Mouse (Mus musculus) liver, adult 2 months (tissue): Measurements from ENCODE around the gene Camk2n1. TPM values are rescaled to one million over a fixed set of nuclear protein-coding genes. Genes with fewer than 3 reads are reported as not detected.

Experiments
- DNase-seq: peaks from one replicate; pipeline ENCODE4 v3.0.0-alpha.2; 2011; ENCODE audit warnings: low read depth, low spot score; ENCODE audit errors: extremely low read depth
- H3K27ac ChIP-seq: fragments of 200-500 bp; replicated peaks from 2 replicates; pipeline ENCODE4 v1.5.1; 2012; ENCODE audit warnings: low read depth, mild to moderate bottlenecking, control low read depth, inconsistent platforms, low read length; ENCODE audit not compliant: insufficient read depth
- H3K27me3 ChIP-seq: fragments of 200-500 bp; 2 replicates; pipeline ENCODE4 v1.6.1; 2012; ENCODE audit warnings: mild to moderate bottlenecking, moderate library complexity, low read length, inconsistent platforms; ENCODE audit not compliant: control insufficient read depth, insufficient read depth
- H3K36me3 ChIP-seq: fragments of 200-500 bp; 2 replicates; pipeline ENCODE4 v1.6.1; 2012; ENCODE audit warnings: low read length, inconsistent platforms; ENCODE audit not compliant: control insufficient read depth, insufficient read depth
- H3K4me1 ChIP-seq: fragments of 200-500 bp; 2 replicates; pipeline ENCODE4 v1.6.1; 2011; ENCODE audit warnings: low read length; ENCODE audit not compliant: control insufficient read depth, insufficient read depth
- H3K4me3 ChIP-seq: fragments of 200-500 bp; 2 replicates; pipeline ENCODE4 v1.5.1; 2011; ENCODE audit warnings: low read depth, mild to moderate bottlenecking, control low read depth, low read length, moderate library complexity; ENCODE audit not compliant: insufficient read depth
- H3K79me2 ChIP-seq: fragments of 200-500 bp; 2 replicates; pipeline ENCODE4 v1.6.1; 2012; ENCODE audit warnings: inconsistent platforms, mild to moderate bottlenecking, low read length, moderate library complexity; ENCODE audit not compliant: control insufficient read depth, insufficient read depth
- H3K9ac ChIP-seq: fragments of 200-500 bp; 2 replicates; pipeline ENCODE4 v1.6.1; 2012; ENCODE audit warnings: low read depth, mild to moderate bottlenecking, control low read depth, inconsistent platforms, low read length
- CTCF ChIP-seq: fragments of 200-500 bp; IDR thresholded peaks from 2 replicates; pipeline ENCODE4 v1.5.1; 2011; ENCODE audit warnings: low read depth, low read length, control low read depth
- POLR2A ChIP-seq: fragments of 200-500 bp; IDR thresholded peaks from 2 replicates; pipeline ENCODE4 v1.6.1; 2011; ENCODE audit warnings: low read length, control low read depth; ENCODE audit not compliant: insufficient read depth; ENCODE audit errors: extremely low read depth
- WGBS: fragments of 180-500 bp; shearing (Covaris S2); methylation state at CpG from one replicate; pipeline ENCODE4 v1.1.7; 2018; 5-methylcytosine and 5-hydroxymethylcytosine counted together
- polyA plus RNA-seq: library from polyadenylated mRNA; depleted of rRNA; stranded (reverse); fragments of >200 nt; gene quantifications from 2 replicates; pipeline ENCODE4 v1.2.3, GENCODE M21; 2012; rRNA removed
- total RNA-seq: library from RNA; depleted of rRNA; stranded (reverse); fragments of >200 nt; gene quantifications from 2 replicates; pipeline ENCODE4 v1.2.3, GENCODE M21; 2014; rRNA removed

Camk2n1 gene
- total and polyA plus RNA-seq, 2 experiments, result 15.4 to 40.4 TPM

- H3K27me3 ChIP-seq, result no peaks in the 10 kb centered on the region
- H3K79me2 ChIP-seq, result no peaks in the 10 kb centered on the region
- no peak overlapping the region for H3K9ac ChIP-seq
- H3K27ac ChIP-seq, result no peak overlapping the region
- no peaks in the 10 kb centered on the region; the same call in 1 of the 2 replicates for H3K4me1 ChIP-seq
- TF ChIP-seq POLR2A (no peak), CTCF (peak; percentile 79)
- no peaks in the 10 kb centered on the region for H3K36me3 ChIP-seq
- no peak for DNase-seq
- H3K4me3 ChIP-seq, result no peak overlapping the region
- WGBS, result 13% methylated on average over 10 of the region's 10 CpGs
These were observed 51.2 kb downstream of the Camk2n1 start for GRCm38 (mm10) chr4:138505171-138505870.

GRCm38 (mm10) chr4:138507903-138508302 lies 53.8 kb downstream of the Camk2n1 start:
- no peaks in the 10 kb centered on the region for H3K36me3 ChIP-seq
- H3K4me3 ChIP-seq, result no peak overlapping the region
- TF ChIP-seq CTCF (no peak), POLR2A (no peak)
- no peak for DNase-seq
- no peak overlapping the region for H3K27ac ChIP-seq
- WGBS, result 72% methylated on average over 6 of the region's 6 CpGs
- no peaks in the 10 kb centered on the region for H3K79me2 ChIP-seq
- no peak overlapping the region for H3K9ac ChIP-seq
- no peaks in the 10 kb centered on the region; the same call in 1 of the 2 replicates for H3K4me1 ChIP-seq
- H3K27me3 ChIP-seq, result no peaks in the 10 kb centered on the region

Other genes with a start within 250 kb of the Camk2n1 start
- 43.7 and 46.2 TPM in 2 replicates for gene Hp1bp3, start 238.0 kb upstream of the Camk2n1 start, total RNA-seq
- 27.5 and 32.6 TPM in 2 replicates for gene Hp1bp3, start 238.0 kb upstream of the Camk2n1 start, polyA plus RNA-seq
- under 0.01 TPM in 1 of 2 replicates, not detected in the other for gene Sh2d5, start 203.9 kb upstream of the Camk2n1 start, total RNA-seq
- 0.14 and 0.44 TPM in 2 replicates for gene Sh2d5, start 203.9 kb upstream of the Camk2n1 start, polyA plus RNA-seq
- gene Kif17, start 203.9 kb upstream of the Camk2n1 start, total RNA-seq, result under 0.01 and 0.13 TPM in 2 replicates
- 0.06 and 0.12 TPM in 2 replicates for gene Kif17, start 203.9 kb upstream of the Camk2n1 start, polyA plus RNA-seq
- 93.9 and 114 TPM in 2 replicates for gene Ddost, start 149.6 kb upstream of the Camk2n1 start, total RNA-seq
- 141 and 145 TPM in 2 replicates for gene Ddost, start 149.6 kb upstream of the Camk2n1 start, polyA plus RNA-seq
- gene Pink1, start 128.0 kb upstream of the Camk2n1 start, total RNA-seq, result 134 and 150 TPM in 2 replicates
- 192 and 217 TPM in 2 replicates for gene Pink1, start 128.0 kb upstream of the Camk2n1 start, polyA plus RNA-seq
- gene Cda, start 86.3 kb upstream of the Camk2n1 start, total RNA-seq, result 4.5 and 4.8 TPM in 2 replicates
- gene Cda, start 86.3 kb upstream of the Camk2n1 start, polyA plus RNA-seq, result 33.1 and 34.1 TPM in 2 replicates
- gene Fam43b, start 57.8 kb upstream of the Camk2n1 start, total RNA-seq, result not detected in 2 replicates
- not detected in 2 replicates for gene Fam43b, start 57.8 kb upstream of the Camk2n1 start, polyA plus RNA-seq
- gene Mul1, start 19.6 kb upstream of the Camk2n1 start, total RNA-seq, result 17.4 and 18.6 TPM in 2 replicates
- 25.0 and 28.9 TPM in 2 replicates for gene Mul1, start 19.6 kb upstream of the Camk2n1 start, polyA plus RNA-seq
- gene Vwa5b1, start 181.6 kb downstream of the Camk2n1 start, total RNA-seq, result not detected in 2 replicates
- gene Vwa5b1, start 181.6 kb downstream of the Camk2n1 start, polyA plus RNA-seq, result not detected in 2 replicates